Mouse (Mus musculus) midbrain, embryonic 15.5 days (tissue): ENCODE measurements around the gene Plaur. TPM values are rescaled to one million over a fixed set of nuclear protein-coding genes. Genes with fewer than 3 reads are reported as not detected.

Experiments used
- polyA plus RNA-seq: library from polyadenylated mRNA; unstranded; fragments of >200 nt; fragmentation: Nextera tagmentation; extraction: Ambion mirVana; gene quantifications from 2 replicates; pipeline ENCODE4 v1.2.1, GENCODE M21; 2015

The Plaur gene
- polyA plus RNA-seq, 1 experiment from 2014 or later = 1.6 TPM

Other genes with a start within 250 kb of the Plaur start
- 5.2 and 5.9 TPM in 2 replicates for gene Zfp109, start 224.9 kb upstream of the Plaur start, polyA plus RNA-seq
- gene Zfp108, start 207.7 kb upstream of the Plaur start, polyA plus RNA-seq = 7.0 and 7.9 TPM in 2 replicates
- gene Zfp93, start 192.1 kb upstream of the Plaur start, polyA plus RNA-seq = 8.3 and 9.6 TPM in 2 replicates
- gene Zfp61, start 161.3 kb upstream of the Plaur start, polyA plus RNA-seq = 47.2 and 48.6 TPM in 2 replicates
- gene Zfp94, start 145.8 kb upstream of the Plaur start, polyA plus RNA-seq = 23.6 and 24.5 TPM in 2 replicates
- gene Tescl, start 128.5 kb upstream of the Plaur start, polyA plus RNA-seq = 0.48 TPM in 1 of 2 replicates, not detected in the other
- gene Lypd5, start 113.3 kb upstream of the Plaur start, polyA plus RNA-seq = not detected in 2 replicates
- 0.92 and 1.1 TPM in 2 replicates for gene Kcnn4, start 92.2 kb upstream of the Plaur start, polyA plus RNA-seq
- gene Smg9, start 62.9 kb upstream of the Plaur start, polyA plus RNA-seq = 38.4 and 40.3 TPM in 2 replicates
- gene Irgc1, start 10.2 kb upstream of the Plaur start, polyA plus RNA-seq = not detected in 2 replicates
- gene Cadm4, start 19.5 kb downstream of the Plaur start, polyA plus RNA-seq = 79.2 and 81.1 TPM in 2 replicates
- 336 and 344 TPM in 2 replicates for gene Zfp428, start 44.5 kb downstream of the Plaur start, polyA plus RNA-seq
- 2.1 and 2.2 TPM in 2 replicates for gene AC161166.1, start 50.0 kb downstream of the Plaur start, polyA plus RNA-seq
- 31.8 and 33.2 TPM in 2 replicates for gene Irgq, start 68.2 kb downstream of the Plaur start, polyA plus RNA-seq
- gene Pinlyp, start 83.6 kb downstream of the Plaur start, polyA plus RNA-seq = not detected in 2 replicates
- gene Xrcc1, start 83.8 kb downstream of the Plaur start, polyA plus RNA-seq = 67.1 and 76.5 TPM in 2 replicates
- gene Ethe1, start 125.1 kb downstream of the Plaur start, polyA plus RNA-seq = 25.4 and 25.8 TPM in 2 replicates
- 16.3 and 18.1 TPM in 2 replicates for gene Zfp575, start 125.2 kb downstream of the Plaur start, polyA plus RNA-seq
- not detected in 2 replicates for gene Phldb3, start 148.3 kb downstream of the Plaur start, polyA plus RNA-seq
- gene Lypd3, start 174.1 kb downstream of the Plaur start, polyA plus RNA-seq = 0.31 and 0.49 TPM in 2 replicates
- 0.17 TPM in 1 of 2 replicates, not detected in the other for gene Tex101, start 214.2 kb downstream of the Plaur start, polyA plus RNA-seq
- gene BC049730, start 246.8 kb downstream of the Plaur start, polyA plus RNA-seq = not detected in 2 replicates